Mouse (Mus musculus) brain, embryonic 14.5 days (tissue): ENCODE results near the gene Rapgef6. TPM values are rescaled to one million over a fixed set of nuclear protein-coding genes. Genes with fewer than 3 reads are reported as not detected.

Experiments used
- DNase-seq: peaks from one replicate; pipeline ENCODE4 v3.0.0-alpha.2; 2011; ENCODE audit warnings: low read depth
- CTCF ChIP-seq: fragments of 200-500 bp; IDR thresholded peaks from 2 replicates; pipeline ENCODE4 v1.5.1; 2012; ENCODE audit warnings: inconsistent platforms, mild to moderate bottlenecking, moderate library complexity, borderline replicate concordance; ENCODE audit not compliant: insufficient read depth, insufficient read length; ENCODE audit errors: extremely low read depth
- POLR2A ChIP-seq: fragments of 200-500 bp; IDR thresholded peaks from 2 replicates; pipeline ENCODE4 v1.6.1; 2012; ENCODE audit warnings: mild to moderate bottlenecking, inconsistent platforms, borderline replicate concordance; ENCODE audit not compliant: poor library complexity, insufficient read depth, insufficient read length, severe bottlenecking; ENCODE audit errors: extremely low read depth
- polyA plus RNA-seq: library from polyadenylated mRNA; depleted of rRNA; stranded (reverse); fragments of >200 nt; gene quantifications from 2 replicates; pipeline ENCODE4 v1.2.3, GENCODE M21; 2012

The Rapgef6 gene
- polyA plus RNA-seq, 1 experiment = 29.5 TPM

DNA sequence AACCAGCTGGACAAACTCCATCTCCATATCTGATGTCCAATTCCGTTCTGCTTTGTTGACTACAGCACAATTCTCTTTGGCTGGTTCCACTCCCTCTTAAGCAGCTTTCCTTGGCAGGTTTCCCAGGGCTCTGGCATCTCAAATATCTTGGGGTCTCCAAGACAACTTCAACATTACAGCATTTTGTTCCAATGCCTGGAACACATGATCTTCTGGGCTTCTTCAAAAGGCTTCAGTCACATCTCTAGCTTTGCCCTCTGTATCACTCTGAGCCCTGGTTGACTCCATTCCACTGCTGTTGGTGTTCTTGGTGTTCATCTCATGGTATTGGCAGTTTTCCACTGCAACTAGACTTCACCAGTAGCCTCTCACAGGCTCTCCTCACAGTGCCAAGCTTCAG, 7.7 kb downstream of the Rapgef6 start:
- peak; percentile 69 for DNase-seq
- TF ChIP-seq CTCF (no peak), POLR2A (no peak)

- DNase-seq = no peak
These were observed 8.3 kb downstream of the Rapgef6 start for GRCm38 (mm10) chr11:54530916-54531315.

GRCm38 (mm10) chr11:54533834-54534233, 11.2 kb downstream of the Rapgef6 start:
- TF ChIP-seq POLR2A = no peak
- TF ChIP-seq CTCF = no peak
- no peak for DNase-seq

More at GRCm38 (mm10) chr11:54530916-54531315, 8.3 kb downstream of the Rapgef6 start:
- no peak for TF ChIP-seq CTCF
- no peak for TF ChIP-seq POLR2A

GRCm38 (mm10) chr11:54534871-54535270, 12.2 kb downstream of the Rapgef6 start:
- TF ChIP-seq POLR2A (no peak), CTCF (peak; percentile 75; the same call in 1 of the 2 replicates)

GRCm38 (mm10) chr11:54539031-54539430, 16.4 kb downstream of the Rapgef6 start:
- DNase-seq = no peak
- TF ChIP-seq CTCF = no peak

More at GRCm38 (mm10) chr11:54534871-54535270, 12.2 kb downstream of the Rapgef6 start:
- peak; percentile 69 for DNase-seq

DNA sequence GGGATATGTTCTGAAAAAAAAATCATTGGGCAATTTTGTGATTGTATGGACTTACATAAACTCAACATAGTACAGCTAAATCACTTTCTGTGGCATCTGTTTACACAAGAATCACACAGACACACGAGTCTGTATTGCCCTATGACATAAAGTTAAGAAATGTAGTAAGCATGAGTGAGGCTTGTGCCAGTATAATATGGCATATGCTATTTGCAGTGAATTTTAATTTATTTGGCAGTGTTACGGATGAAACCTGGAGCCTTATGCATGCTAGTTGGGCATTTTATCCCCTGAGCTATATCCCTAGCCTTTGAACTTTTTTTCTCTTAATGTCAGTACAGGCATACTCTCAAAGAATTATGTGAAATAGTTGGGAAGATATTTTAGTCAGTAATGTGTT, 16.8 kb downstream of the Rapgef6 start:
- no peak for TF ChIP-seq POLR2A
- TF ChIP-seq CTCF = no peak
- DNase-seq = peak; percentile 41

DNA sequence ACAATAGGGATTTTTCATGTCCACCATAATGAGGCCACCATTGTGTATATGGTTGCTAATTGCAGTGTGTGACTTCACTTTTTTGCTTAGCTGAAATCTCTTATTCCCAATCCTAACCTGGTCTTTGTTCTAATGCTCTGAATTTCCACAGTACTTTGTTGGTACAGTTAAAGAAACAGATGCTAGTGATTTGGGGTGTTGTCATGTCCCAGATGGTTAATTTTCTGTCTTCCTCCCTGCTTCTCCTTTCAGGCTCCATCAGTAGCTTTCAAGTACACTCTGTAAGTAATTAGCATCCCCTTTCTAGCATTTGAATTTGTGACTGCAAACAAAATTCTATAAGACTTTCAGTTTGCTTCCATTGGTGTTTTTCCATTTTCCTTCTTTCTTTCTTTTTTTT, 17.7 kb downstream of the Rapgef6 start:
- TF ChIP-seq CTCF = no peak
- TF ChIP-seq POLR2A = no peak
- DNase-seq = peak; percentile 75

DNA sequence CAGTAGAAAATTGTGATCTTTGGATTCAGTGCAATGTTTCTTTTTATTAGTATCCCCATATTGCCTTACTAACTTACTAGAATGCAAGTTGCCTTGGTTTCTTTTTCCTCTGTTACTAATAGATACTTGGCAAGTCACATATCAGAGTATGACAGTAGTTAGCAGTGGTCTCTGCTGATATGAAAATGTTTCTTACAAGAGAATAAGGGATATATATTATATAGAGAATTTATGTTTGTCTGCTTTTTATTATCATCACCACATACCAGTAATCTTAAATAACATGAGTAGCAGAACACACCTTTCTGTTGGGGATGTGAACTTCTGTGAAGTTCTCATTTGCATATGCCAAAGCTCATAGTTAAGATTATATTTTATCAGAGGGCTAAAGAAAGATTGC, 19.8 kb downstream of the Rapgef6 start:
- TF ChIP-seq POLR2A = no peak
- no peak for TF ChIP-seq CTCF

DNA sequence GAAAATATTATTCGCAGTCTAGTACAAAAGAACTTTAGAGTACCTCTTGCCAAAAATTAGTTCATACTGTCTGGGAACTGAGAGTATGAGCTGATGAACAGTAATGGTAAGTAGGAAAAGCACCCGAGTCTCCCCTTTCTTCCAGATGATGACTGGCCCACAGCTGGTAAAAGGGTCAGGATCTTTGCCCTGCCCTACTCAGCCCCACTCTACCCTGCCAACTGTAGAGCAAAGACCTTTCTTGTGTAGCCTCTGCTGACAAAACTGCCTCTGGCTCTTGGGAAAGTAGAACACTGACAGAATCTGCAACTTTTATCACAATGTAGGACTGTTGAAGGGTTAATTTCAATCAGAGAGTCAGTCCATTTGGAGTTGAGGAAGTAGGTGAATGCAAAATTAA, 32.3 kb downstream of the Rapgef6 start:
- no peak for DNase-seq
- TF ChIP-seq CTCF (no peak), POLR2A (no peak)

More for the DNA sequence above, 19.8 kb downstream of the Rapgef6 start:
- no peak for DNase-seq

DNA sequence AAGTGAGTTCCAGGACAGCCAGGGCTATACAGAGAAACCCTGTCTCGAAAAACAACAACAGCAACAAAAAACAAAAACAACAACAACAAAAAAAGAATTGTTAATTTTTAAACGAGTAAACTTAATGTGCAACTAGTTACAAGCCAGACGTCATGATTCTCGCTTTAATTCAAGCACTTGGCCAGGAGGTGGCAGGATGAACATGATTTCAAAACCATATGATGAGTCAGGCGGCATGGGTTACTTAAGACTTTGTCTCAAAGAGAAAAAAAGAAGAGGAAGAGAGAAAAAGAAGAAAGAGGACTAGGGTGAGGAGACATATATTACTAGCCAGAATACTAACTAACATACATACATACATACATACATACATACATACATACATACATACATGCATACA, 40.1 kb downstream of the Rapgef6 start:
- DNase-seq = peak; percentile 66
- TF ChIP-seq POLR2A = no peak
- TF ChIP-seq CTCF = peak; percentile 35; the same call in 1 of the 2 replicates

DNA sequence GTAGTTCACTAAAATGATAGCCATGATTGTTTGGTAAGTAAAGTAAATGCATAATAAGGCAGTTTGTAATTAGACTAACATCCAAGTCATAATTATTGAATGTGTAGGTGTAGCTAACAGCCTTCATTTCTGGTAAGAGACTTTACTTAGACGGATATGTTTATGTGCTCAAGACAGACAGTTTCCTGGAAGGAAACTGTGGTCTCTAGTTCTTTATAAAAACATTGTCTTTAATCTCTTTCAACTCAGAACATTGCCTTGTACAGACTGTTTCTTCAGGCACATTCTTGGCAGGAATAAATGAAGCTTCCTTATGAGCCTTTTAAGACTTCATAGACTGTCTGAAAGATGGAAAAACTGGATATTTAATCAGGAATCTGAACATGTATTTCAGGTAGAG, 45.3 kb downstream of the Rapgef6 start:
- no peak for DNase-seq
- no peak for TF ChIP-seq POLR2A
- TF ChIP-seq CTCF = no peak

GRCm38 (mm10) chr11:54574741-54575140, 52.1 kb downstream of the Rapgef6 start:
- no peak for DNase-seq
- TF ChIP-seq CTCF (no peak), POLR2A (no peak)
